Mouse (Mus musculus): ENCODE data around the gene Gpx6. TPM values are rescaled to one million over a fixed set of nuclear protein-coding genes. Genes with fewer than 3 reads are reported as not detected.
A peak's percentile ranks its signal among the peaks of the same experiment; 100 is the strongest.

Gene Gpx6
- 0.24 and 0.27 TPM in 2 replicates for polyA plus RNA-seq (2015; fragmentation: Nextera tagmentation; extraction: Ambion mirVana)

GRCm38 (mm10) chr13:21311926-21312325 is at the start of gene Gpx6:
TSS of gene Gpx6 (plus strand) at chr13:21312125.
- Histone ChIP-seq H3K27me3 (replicated peaks) (no peaks in the 10 kb centered on the region), H3K4me1 (no peaks in the 10 kb centered on the region), H3K9ac (replicated peaks) (no peak within 1 kb of the TSS), H3K4me3 (replicated peaks) (no peak within 1 kb of the TSS), H3K27ac (replicated peaks) (no peak within 1 kb of the TSS), H3K4me2 (no peak within 1 kb of the TSS), H3K36me3 (no peaks in the 10 kb centered on the region), H3K9me3 (replicated peaks) (no peaks in the 10 kb centered on the region)
- WGBS, result 23% methylated on average over 3 of the region's 3 CpGs
- ATAC-seq (ENCODE audit: low FRiP score), result no peak

GRCm38 (mm10) chr13:21262787-21263461 is 49.0 kb upstream of the Gpx6 start:
- no peaks in the 10 kb centered on the region for H3K9me3 ChIP-seq (replicated peaks)
- peaks cover 23% of the 10 kb centered on the region for H3K4me1 ChIP-seq
- H3K4me3 ChIP-seq (replicated peaks), result no peak overlapping the region
- H3K27ac ChIP-seq (replicated peaks), result no peak overlapping the region
- H3K27me3 ChIP-seq (replicated peaks), result peaks cover 24% of the 10 kb centered on the region
- H3K9ac ChIP-seq (replicated peaks), result no peak overlapping the region
- H3K36me3 ChIP-seq, result no peaks in the 10 kb centered on the region
- 81% methylated on average over 4 of the region's 4 CpGs for WGBS
- ATAC-seq (ENCODE audit: low FRiP score), result no peak
- peak overlapping the region; percentile 50 for H3K4me2 ChIP-seq

DNA sequence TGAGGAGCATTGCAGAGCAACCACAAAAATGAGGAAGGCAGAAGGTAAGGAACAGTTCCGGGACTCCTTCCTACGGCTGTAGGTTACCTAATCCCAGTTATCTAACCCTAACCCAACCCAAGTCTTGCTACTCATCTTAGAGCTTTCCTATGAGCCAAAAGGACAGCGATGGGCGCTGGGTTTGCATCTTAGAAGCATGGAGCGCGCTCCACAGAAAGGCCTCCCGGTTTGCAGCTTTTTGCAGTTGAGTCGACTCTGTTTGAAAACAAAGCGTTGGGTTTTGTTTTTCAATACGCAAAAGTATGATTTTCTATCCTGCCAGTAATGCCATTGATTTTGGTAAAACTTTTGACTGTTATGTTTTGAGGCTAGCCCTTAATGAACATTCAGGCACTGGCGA is 48.0 kb upstream of the Gpx6 start:
- ATAC-seq (ENCODE audit: low FRiP score), result no peak
- Histone ChIP-seq H3K4me3 (replicated peaks) (peak overlapping the region; percentile 43), H3K9ac (replicated peaks) (0 out of 2 replicates have a peak overlapping the region, but pooled peaks have one; percentile 6), H3K27ac (replicated peaks) (no peak overlapping the region), H3K27me3 (replicated peaks) (peaks cover 24% of the 10 kb centered on the region), H3K4me2 (peak overlapping the region; percentile 50), H3K36me3 (no peaks in the 10 kb centered on the region), H3K4me1 (peaks cover 20% of the 10 kb centered on the region), H3K9me3 (replicated peaks) (no peaks in the 10 kb centered on the region)
- 5% methylated on average over 11 of the region's 11 CpGs for WGBS

DNA sequence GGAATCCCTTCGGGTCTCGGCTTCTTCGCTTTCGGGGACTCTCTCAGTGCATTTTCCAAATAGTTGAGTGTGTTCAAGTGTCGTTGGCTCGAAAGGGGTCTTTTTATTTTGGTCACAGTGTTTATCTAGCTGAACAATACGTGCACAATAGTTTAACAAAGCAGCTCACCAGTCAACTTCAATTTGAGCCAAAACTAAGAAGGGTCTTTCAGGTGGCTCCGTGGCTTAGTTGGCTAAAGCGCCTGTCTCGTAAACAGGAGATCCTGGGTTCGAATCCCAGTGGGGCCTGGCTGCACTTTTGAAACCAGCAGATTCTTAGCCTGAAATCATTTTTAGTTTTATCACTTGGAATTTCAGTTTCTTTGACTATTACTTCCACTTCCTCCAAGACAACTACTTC is 47.6 kb upstream of the Gpx6 start:
- ATAC-seq (ENCODE audit: low FRiP score), result no peak
- Histone ChIP-seq H3K4me2 (peak overlapping the region; percentile 50), H3K27me3 (replicated peaks) (peaks cover 24% of the 10 kb centered on the region), H3K9ac (replicated peaks) (0 out of 2 replicates have a peak overlapping the region, but pooled peaks have one; percentile 6), H3K27ac (replicated peaks) (no peak overlapping the region), H3K36me3 (no peaks in the 10 kb centered on the region), H3K4me3 (replicated peaks) (peak overlapping the region; percentile 43), H3K9me3 (replicated peaks) (no peaks in the 10 kb centered on the region), H3K4me1 (peaks cover 18% of the 10 kb centered on the region)
- 1% methylated on average over 11 of the region's 11 CpGs for WGBS

- WGBS, result 77% methylated on average over 2 of the region's 2 CpGs
- Histone ChIP-seq H3K9me3 (replicated peaks) (no peaks in the 10 kb centered on the region), H3K4me3 (replicated peaks) (no peak overlapping the region), H3K4me2 (no peak overlapping the region), H3K27ac (replicated peaks) (no peak overlapping the region), H3K27me3 (replicated peaks) (peaks cover 24% of the 10 kb centered on the region), H3K9ac (replicated peaks) (no peak overlapping the region), H3K36me3 (no peaks in the 10 kb centered on the region), H3K4me1 (peaks cover 9% of the 10 kb centered on the region; the same call in 1 of the 2 replicates)
- no peak for ATAC-seq (ENCODE audit: low FRiP score)
These were observed 46.2 kb upstream of the Gpx6 start for GRCm38 (mm10) chr13:21265736-21266135.

GRCm38 (mm10) chr13:21267541-21267940 is 44.4 kb upstream of the Gpx6 start:
- Histone ChIP-seq H3K4me1 (peaks cover 9% of the 10 kb centered on the region; the same call in 1 of the 2 replicates), H3K4me3 (replicated peaks) (peak overlapping the region; percentile 17), H3K9me3 (replicated peaks) (no peaks in the 10 kb centered on the region), H3K27ac (replicated peaks) (no peak overlapping the region), H3K9ac (replicated peaks) (no peak overlapping the region), H3K27me3 (replicated peaks) (peaks cover 12% of the 10 kb centered on the region), H3K36me3 (no peaks in the 10 kb centered on the region), H3K4me2 (peak overlapping the region; percentile 39)
- 18% methylated on average over 4 of the region's 4 CpGs for WGBS
- ATAC-seq (ENCODE audit: low FRiP score), result no peak

DNA sequence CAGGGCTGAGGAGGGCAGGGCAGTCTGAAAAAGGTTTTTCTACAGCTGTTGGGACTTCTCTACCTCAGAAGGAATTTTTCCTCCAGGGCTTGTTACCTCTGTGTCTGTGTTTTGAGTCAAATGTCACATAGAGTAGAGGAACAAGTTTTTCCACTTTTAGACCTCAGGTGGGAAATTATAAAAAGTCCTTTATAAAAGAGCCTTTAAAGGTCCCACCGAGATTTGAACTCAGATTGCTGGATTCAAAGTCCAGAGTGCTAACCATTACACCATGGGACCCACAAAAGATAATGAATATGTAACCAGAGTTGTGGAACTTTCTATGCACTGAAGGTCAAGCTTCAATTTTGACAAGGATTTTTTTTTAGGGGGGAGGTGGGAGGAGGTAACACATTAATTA is 43.7 kb upstream of the Gpx6 start:
- H3K9me3 ChIP-seq (replicated peaks), result no peaks in the 10 kb centered on the region
- peak overlapping the region; percentile 39 for H3K4me2 ChIP-seq
- H3K4me1 ChIP-seq, result peaks cover 9% of the 10 kb centered on the region; the same call in 1 of the 2 replicates
- peaks cover 8% of the 10 kb centered on the region for H3K27me3 ChIP-seq (replicated peaks)
- H3K9ac ChIP-seq (replicated peaks), result no peak overlapping the region
- H3K4me3 ChIP-seq (replicated peaks), result peak overlapping the region; percentile 17; the same call in 1 of the 2 replicates
- no peaks in the 10 kb centered on the region for H3K36me3 ChIP-seq
- WGBS, result 0% methylated on average over 1 of the region's 1 CpGs
- no peak for ATAC-seq (ENCODE audit: low FRiP score)
- H3K27ac ChIP-seq (replicated peaks), result no peak overlapping the region

DNA sequence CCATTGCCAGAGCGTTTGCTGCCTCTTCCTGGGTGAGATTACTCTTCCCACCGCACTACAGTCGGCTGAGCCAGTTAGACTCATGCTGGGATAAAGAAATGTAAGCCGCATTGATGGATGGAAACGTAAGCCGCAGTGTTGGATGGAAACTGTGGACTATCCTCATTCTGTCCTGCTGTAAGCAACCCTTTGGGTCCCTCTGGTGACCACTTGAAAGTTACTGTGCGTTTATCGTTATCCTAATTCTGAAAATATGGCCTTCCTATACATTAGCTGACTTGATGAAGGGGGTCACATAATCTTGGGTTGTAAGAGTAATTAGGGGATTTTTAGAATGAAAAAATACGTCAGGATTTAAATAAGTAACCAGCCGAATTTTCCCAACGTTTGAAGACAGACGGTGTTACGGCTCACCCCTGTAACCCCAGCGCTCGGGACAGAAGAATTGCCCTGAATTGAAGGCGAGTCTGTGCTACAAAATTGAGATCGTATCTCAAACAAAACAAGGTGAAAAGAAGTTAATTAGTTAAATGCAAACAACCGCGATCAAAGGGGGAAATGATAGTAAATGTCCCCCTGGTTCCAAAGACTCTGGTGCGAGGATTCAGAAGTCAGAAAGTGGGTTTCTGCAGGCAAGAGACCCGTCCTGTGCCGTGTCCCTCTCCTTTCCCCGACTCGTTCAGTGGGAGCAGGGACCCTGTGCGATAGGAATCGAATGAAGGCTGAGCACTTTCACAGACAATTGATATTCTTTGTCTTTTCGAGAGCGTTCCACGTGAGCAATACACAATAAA is 36.7 kb upstream of the Gpx6 start:
- H3K9me3 ChIP-seq (replicated peaks), result no peaks in the 10 kb centered on the region
- peak overlapping the region; percentile 54; the same call in 1 of the 2 replicates for H3K27ac ChIP-seq (replicated peaks)
- no peaks in the 10 kb centered on the region for H3K36me3 ChIP-seq
- WGBS, result under 1% methylated on average over 29 of the region's 29 CpGs
- peaks cover 3% of the 10 kb centered on the region; the same call in 1 of the 2 replicates for H3K27me3 ChIP-seq (replicated peaks)
- peak overlapping the region; percentile 53 for H3K9ac ChIP-seq (replicated peaks)
- H3K4me1 ChIP-seq, result peaks cover 7% of the 10 kb centered on the region; the same call in 1 of the 2 replicates
- H3K4me3 ChIP-seq (replicated peaks), result peak overlapping the region; percentile 59
- ATAC-seq (ENCODE audit: low FRiP score), result peak; percentile 84
- H3K4me2 ChIP-seq, result peak overlapping the region; percentile 80

- Histone ChIP-seq H3K4me3 (replicated peaks) (peak overlapping the region; percentile 59), H3K4me2 (peak overlapping the region; percentile 80), H3K9ac (replicated peaks) (peak overlapping the region; percentile 56), H3K27ac (replicated peaks) (no peak overlapping the region), H3K4me1 (peaks cover 7% of the 10 kb centered on the region; the same call in 1 of the 2 replicates), H3K27me3 (replicated peaks) (peaks cover 3% of the 10 kb centered on the region; the same call in 1 of the 2 replicates), H3K9me3 (replicated peaks) (no peaks in the 10 kb centered on the region), H3K36me3 (no peaks in the 10 kb centered on the region)
- under 1% methylated on average over 25 of the region's 25 CpGs for WGBS
- ATAC-seq (ENCODE audit: low FRiP score), result peak; percentile 88
These were observed 35.9 kb upstream of the Gpx6 start for GRCm38 (mm10) chr13:21275815-21276550.

DNA sequence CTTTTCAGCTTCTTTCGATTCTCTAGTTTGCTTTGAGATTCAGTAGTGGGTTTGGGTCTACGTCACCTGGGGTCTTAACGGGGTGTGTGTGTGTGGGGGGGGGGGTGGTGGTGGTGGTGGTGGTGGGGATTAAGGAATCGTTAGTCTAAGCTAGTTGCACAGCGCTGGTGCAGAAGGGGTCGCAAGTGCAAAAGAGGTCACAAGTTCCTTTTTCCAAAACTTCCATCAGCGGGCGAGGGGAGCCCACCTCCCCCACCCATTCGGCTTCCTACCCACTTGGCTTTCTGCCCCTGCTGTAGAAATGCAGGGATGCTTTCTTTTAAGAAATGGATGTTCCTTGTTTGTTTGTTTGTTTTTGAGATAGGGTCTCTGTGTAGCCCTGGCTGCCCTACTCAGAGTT is 35.4 kb upstream of the Gpx6 start:
- Histone ChIP-seq H3K4me2 (peak overlapping the region; percentile 80), H3K27me3 (replicated peaks) (peaks cover 3% of the 10 kb centered on the region; the same call in 1 of the 2 replicates), H3K4me3 (replicated peaks) (peak overlapping the region; percentile 59), H3K27ac (replicated peaks) (no peak overlapping the region), H3K9me3 (replicated peaks) (no peaks in the 10 kb centered on the region), H3K9ac (replicated peaks) (peak overlapping the region; percentile 56), H3K36me3 (no peaks in the 10 kb centered on the region), H3K4me1 (peaks cover 7% of the 10 kb centered on the region; the same call in 1 of the 2 replicates)
- ATAC-seq (ENCODE audit: low FRiP score), result 0 out of 2 replicates have a peak, but pooled peaks have one; percentile 1
- 0% methylated on average over 9 of the region's 9 CpGs for WGBS

- Histone ChIP-seq H3K9me3 (replicated peaks) (no peaks in the 10 kb centered on the region), H3K27ac (replicated peaks) (no peak overlapping the region), H3K27me3 (replicated peaks) (no peaks in the 10 kb centered on the region; the same call in 1 of the 2 replicates), H3K4me3 (replicated peaks) (peak overlapping the region; percentile 52), H3K4me2 (peak overlapping the region; percentile 69), H3K36me3 (no peaks in the 10 kb centered on the region), H3K9ac (replicated peaks) (peak overlapping the region; percentile 43; the same call in 1 of the 2 replicates), H3K4me1 (peaks cover 7% of the 10 kb centered on the region; the same call in 1 of the 2 replicates)
- WGBS, result 6% methylated on average over 8 of the region's 8 CpGs
- ATAC-seq (ENCODE audit: low FRiP score), result no peak
These were observed 32.8 kb upstream of the Gpx6 start for GRCm38 (mm10) chr13:21279076-21279475.
